Mouse (Mus musculus) heart, adult 2 months (tissue): ENCODE measurements at regions not wholly inside any gene's neighbourhood (a gene's known extent, or its start where the extent isn't known, plus 50 kb on each side); places are given as distances from the start of the nearest gene placed in this dataset.

Source experiments
- CTCF ChIP-seq: fragments of 200-600 bp; IDR thresholded peaks from 2 replicates; pipeline ENCODE4 v1.8.1; 2022; ENCODE audit warnings: antibody characterized with exemption, mild to moderate bottlenecking, moderate library complexity
- EP300 ChIP-seq: fragments of 200-500 bp; IDR thresholded peaks from 2 replicates; pipeline ENCODE4 v1.6.1; 2011; ENCODE audit warnings: low read depth, low read length, control low read depth; ENCODE audit not compliant: insufficient read depth
- POLR2A ChIP-seq: fragments of 200-500 bp; IDR thresholded peaks from 2 replicates; pipeline ENCODE4 v1.6.1; 2011; ENCODE audit warnings: mild to moderate bottlenecking, low read depth, low read length, control low read depth; ENCODE audit not compliant: insufficient read depth

GRCm38 (mm10) chr16:73716301-73716700 lies 695.3 kb downstream of the Robo2 start:
- TF ChIP-seq POLR2A = no peak
- TF ChIP-seq CTCF = no peak
- TF ChIP-seq EP300 = no peak
